Mouse (Mus musculus): ENCODE results near the gene Ern2. TPM values are rescaled to one million over a fixed set of nuclear protein-coding genes. Genes with fewer than 3 reads are reported as not detected.

Ern2 gene
- total RNA-seq (2021) = not detected in 2 replicates
- long read RNA-seq, experiment 1 = 0 reads
- long read RNA-seq, experiment 2 = 0 reads

DNA sequence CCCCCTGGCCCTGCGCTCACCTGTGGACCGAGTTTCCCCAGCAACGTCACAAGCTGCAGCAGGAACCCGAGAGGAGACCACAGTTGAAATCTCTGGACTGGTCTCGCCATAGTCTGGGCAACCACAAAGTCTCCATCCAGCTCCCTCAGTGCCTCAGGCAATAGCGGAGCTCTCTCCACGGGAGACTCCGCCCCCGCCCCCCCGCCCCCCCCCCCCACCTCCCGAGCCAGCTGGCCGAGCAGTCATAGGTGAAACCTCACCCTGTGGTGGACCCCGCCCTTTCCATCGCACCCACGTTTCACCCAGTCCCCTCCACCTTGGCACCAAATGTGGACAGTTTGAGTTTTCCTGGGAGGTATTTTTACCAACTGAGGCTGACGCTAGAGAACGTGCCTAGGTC lies at the start of gene Ern2:
Gene Ern2, minus strand, starts transcription at position 165 of the 400 bp plus-strand sequence.
- DNase-seq = no peak

DNA sequence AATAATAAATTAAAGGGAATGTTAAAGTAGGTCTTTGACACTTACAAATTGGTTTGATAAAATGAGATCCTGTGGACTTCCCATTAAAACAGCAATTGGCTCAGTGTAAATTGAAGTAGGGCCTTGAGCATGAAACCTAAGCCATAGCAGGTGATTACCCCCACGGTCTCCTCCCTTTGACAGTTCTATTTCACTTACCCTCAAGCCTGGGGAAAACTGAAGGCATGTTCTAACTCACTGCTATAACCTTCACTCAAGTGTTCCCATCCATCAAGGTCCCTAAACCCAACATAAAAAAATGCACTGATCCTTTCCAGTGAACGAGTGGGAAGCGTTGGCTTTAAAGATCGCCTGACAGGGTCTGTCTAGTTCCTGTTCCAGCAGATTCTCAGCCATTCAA lies 44.9 kb upstream of the Ern2 start:
- DNase-seq = no peak

DNA sequence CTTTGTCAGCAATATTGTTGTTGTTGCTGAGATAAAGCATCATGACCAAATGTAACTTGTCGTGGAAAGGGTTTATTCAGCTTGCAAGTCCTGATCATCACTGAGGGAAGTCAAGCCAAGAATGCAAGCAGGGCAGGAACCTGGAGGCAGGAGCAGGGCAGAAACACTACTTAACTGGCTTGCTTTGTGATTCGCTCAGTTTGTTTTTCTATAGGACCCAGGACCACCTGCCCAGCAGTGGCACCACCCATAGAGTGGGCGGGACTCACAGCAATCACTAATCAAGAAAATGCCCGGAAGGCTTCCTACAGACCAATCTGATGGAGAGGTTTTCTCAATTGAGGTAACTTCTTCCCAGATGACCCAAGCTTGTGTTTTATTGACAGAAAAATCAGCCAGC lies 43.9 kb upstream of the Ern2 start:
- no peak for DNase-seq

DNA sequence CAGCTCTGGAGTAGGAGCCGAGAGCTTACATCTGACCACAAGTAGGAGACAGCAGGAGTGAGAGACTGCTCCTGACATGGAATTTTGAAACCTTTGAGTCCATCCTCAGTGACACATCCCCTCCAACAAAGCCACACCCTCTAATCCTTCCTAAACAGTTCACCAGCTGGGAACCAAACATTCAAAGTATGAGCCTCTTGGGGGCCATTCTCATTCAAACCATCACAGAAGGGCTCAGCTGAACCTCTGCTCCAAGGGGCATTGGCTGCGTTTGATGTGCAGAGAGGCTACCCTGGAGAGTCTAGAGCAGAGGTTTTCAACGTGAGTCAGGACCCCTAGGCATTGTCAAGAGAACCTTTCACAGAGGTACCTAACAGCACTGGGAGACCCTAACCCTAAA lies 43.3 kb upstream of the Ern2 start:
- DNase-seq = no peak

DNA sequence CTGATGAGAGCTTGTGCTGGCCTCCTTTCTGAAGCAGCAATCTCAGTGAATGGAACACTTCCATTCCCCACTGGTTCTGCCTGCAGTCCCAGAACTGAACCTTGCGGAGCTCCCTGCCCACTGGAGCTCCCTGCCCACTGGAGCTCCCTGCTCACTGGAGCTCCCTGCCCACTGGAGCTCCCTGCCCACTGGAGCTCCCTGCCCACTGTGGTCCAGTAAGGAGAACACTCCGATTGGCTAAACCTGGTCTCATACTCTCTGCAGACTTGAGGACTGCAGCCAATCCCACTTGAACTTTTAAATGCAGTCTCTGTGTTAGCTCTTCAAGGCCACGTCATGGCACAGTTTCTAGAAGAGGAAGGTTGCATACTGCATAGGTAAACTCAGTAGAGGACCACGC lies 40.7 kb upstream of the Ern2 start:
- DNase-seq = no peak

DNA sequence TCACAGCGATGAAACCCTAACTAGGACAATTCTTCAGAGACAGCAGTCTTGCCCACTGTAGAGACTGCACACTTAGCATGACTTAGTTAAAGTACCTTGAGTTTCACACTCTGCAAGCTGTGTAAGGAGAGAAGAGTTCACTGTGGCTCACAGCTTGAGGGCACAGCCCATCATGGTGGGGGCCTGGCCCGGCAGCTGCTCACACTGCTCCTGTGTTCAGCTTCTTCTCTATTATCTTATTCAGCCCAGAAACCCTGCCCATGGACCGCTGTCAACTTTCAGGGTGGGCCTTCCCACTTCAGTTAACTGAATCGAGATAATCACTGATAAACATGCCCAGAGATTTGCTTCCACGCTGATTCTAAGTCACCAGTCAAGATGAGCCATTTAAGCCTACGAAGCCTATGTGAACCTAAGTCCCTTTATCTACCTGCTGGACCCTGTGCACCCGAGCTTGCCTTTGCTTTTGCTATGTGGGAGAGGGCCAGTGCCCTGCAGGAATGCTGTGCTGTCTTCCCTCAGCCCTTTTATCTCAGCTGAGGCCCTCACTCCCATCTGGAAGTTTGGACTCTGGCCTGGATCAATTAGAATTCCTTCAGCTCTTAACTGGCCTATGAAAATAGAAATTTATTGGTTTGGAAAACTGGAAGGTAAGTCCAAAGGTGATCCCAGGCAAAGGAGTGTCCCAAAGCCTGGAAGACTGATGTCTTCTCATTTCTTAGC lies 40.2 kb upstream of the Ern2 start:
- DNase-seq = no peak

DNA sequence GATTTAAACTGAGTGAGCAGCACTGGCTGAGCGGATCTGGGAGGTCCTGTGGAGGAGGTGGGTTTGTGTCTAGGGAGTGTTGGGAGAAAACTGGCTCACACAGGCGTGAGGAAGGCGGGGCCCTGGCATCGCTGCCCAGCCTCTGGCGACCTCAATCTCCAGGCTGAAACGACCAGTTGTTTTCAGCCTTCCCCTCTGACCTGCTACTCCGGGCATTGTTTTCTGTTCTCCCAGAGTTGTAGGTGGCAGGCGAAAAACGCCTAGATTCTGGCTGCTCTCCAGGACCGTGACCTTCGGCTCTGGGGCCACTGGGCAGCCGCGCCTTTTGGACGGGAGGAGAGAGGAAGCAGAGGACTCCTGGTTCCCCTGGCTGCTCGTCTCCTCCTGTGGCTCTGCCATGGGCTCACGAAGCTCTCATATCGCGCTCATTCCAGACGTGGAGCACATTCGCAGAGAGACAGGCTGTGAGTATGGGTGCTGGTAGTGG lies 33.4 kb upstream of the Ern2 start, which contains the start of gene Chp2:
Gene Chp2, plus strand, starts transcription at position 182 of the 487 bp plus-strand sequence.
- peak; percentile 69 for DNase-seq

DNA sequence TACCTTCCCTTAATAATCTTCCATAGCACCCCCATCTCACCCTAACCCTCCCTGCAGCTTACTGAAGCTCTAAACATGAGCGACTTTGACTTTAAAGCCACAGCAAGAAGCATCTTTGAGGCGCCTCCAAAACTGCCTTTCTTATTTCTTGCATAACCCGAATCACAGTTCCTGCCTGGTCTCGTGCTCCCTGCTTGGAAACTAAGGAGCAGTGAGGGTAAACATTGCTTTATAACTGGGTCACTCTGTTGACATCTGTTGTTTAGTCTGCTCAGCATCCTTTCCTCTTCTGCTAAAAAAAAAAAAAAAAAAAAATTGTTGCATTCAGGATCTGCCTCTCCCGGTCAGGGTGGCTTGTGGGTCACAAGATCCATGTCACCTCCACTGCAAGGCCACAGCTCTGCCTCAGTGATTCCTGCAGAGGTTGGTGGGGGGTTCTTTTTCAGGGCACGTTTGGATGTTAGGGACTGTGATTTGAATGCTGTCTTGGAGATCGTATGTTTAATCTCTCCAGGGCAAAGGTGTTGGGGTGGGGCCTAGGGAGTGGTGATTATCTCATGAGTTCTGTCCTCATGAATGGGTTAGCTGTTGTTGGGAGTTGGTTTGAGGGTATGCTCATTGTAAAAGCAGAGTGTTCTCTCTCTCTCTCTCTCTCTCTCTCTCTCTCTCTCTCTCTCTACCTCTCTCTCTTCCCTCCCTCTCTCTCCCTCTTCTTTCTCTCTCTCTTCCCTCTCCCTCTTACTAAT lies 22.4 kb upstream of the Ern2 start:
- DNase-seq = no peak

DNA sequence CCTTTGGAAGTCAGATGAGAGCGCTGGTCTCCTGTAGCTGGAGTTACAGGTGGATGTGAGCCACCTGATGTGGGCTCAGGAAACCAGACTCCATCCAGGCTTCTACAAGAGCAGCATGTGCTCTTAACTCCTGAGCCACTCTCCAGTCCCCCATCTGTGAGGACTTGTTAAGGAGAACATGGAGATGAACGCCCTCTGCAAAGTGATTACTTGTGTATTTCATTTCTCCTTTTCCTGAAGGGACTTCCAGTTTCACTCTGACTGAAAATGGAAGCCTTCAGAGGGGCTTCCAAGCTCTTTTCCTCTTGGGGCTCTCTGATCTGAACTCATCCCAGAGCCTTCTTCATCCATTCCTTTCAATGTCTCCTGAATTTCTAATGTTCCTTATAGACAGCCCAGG lies 20.1 kb upstream of the Ern2 start:
- DNase-seq = no peak

DNA sequence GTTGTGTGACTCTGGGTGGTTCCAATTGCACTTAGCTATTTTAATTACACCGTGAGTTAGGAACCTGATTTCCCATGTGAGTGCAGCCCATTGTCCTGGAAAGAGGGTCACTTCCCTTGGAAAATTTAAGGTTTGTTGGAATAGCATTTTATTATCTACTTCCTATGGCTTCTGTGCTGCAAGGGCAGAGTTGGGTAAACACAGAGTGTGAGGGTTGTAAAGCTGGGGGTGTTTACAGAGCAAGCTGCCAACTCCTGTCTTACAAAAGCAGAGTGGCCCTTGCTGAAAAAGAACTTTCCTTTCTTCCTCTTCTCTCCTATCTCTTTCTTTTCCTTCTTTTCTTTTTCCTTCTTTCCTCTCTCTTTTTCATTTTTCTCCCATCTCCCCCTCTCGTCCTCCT lies 17.9 kb upstream of the Ern2 start:
- DNase-seq = no peak

DNA sequence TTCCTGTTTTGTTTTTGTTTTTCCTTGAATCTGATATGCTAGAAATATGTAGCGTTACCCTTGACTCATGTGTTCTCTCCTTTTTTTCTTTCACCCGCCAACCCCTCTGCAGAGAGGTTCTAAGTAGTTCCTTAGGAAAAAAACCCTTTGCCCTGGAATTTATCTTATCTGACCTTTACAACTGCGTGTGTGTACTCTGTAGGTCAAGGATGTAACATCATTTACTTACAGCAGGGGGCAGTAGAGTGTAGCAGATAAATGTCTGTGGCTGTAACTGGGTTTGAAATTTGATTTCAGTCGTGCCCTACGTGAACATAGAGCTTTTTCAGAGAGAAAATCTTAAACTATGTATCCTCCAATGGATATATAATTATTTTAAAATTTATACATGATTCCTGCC lies 13.3 kb upstream of the Ern2 start:
- DNase-seq = peak; percentile 31

DNA sequence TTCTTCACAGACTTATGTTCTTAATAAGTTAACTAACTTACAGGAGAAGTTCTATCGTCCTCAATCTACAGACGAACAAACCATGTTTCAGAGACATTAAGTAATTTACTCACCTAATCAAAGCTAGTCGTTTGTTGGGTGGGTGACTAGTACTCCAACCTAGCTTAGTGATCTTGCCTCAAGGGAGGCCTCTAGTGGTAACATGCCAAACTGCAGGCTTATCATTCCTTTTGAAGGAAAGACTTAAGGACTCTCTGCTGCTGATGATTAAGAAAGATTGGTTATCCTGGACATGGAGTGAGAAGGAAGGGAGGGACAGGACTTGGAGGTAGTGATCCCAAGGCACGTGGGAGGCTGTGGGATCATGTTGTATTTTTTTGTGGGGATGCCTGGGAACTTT lies 11.3 kb upstream of the Ern2 start:
- DNase-seq = peak; percentile 39

DNA sequence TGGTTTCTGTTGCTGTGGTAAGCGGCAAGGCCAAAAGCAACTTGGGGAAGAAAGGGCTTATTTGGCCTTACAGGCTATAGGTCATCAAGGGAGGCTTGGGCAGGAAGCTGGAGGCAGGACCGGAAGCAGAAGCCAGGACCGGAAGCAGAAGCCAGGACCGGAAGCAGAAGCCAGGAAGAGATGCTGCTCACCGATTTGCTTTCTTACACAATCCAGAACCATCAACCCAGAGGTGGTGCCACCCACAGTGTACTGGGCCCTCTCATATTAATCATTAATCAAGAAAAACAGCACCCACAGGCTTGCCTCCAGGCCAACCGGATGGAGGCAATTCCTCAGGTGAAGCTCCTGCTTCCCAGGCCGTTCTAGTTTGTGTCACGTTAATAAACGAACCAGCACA lies 10.8 kb upstream of the Ern2 start:
- no peak for DNase-seq

DNA sequence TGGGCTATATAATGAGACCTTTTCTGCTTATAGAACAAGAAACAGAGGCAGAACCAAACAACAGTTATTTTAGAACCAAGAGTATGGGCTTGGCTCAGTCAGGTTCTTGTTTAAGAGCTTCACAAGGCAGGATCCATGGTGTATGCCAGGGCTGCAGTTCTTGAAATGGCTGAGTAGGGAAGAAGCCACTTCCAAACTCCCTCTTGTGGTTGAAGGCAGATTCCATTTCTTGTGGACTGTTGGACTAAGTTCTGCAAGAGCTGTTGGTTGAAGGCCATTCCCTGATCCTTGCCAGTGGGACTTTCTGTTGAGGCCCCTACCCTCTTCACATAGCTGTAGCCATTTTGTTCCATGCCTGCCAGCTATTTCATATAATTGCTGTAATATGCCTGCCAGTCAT lies 7.9 kb upstream of the Ern2 start:
- DNase-seq = no peak

DNA sequence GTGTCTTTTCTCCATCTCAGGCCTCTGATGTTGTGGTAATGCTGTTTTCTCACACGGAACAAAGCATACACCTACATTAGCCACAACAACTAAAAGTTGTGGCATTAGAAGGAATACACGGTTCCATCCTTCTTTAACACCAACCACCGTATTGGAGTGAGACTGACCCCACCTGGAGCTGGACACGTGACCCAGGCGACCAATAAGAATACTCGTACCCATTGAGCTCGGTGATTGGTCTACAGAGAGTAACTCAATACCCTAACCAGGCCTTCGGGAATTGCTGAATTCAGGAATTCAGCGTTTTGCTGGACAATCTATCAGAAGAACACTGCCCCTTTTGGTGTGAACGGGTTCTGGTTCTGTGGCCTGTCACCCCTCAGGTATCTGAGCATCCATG lies 5.1 kb upstream of the Ern2 start:
- DNase-seq = no peak

DNA sequence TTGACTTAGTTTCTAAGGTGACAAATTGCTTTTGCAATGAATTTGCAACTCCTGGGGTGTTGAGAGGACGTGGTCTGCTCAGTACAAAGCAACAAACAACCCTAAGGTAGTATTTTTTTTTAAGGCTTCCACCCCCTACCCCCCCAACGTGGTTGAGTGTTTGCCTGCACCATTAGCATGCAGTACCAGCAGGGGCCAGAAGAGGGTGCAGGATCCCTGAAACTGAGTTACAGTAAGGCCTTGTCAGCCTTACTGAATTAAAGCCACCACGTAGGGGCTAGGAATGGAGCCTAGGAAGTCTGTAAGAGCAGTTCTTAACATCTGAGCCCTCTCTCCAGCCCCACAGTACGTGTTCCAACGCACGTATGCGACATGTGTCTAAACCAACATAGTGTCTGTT lies 3.5 kb upstream of the Ern2 start:
- peak; percentile 68 for DNase-seq

DNA sequence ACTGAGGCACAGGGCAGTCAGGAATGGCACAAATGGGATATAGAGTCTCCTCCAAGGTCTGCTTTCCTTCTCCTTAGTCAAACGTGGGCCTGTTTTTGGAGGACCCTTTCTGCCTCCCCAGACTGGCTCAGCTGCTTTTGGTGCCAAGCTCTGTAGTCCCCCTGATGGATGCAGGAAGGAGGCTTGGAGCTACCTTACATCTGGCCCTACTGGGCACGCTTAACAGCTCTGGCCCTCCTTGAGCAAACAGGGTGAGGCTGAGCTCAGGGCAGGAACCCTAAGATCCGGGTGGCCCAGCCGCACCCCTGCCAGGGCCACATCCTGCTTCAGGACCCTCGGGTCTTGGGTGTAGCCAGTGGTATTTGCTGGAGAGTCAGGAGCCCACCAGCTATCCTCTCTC lies 1.4 kb downstream of the Ern2 start:
- no peak for DNase-seq

DNA sequence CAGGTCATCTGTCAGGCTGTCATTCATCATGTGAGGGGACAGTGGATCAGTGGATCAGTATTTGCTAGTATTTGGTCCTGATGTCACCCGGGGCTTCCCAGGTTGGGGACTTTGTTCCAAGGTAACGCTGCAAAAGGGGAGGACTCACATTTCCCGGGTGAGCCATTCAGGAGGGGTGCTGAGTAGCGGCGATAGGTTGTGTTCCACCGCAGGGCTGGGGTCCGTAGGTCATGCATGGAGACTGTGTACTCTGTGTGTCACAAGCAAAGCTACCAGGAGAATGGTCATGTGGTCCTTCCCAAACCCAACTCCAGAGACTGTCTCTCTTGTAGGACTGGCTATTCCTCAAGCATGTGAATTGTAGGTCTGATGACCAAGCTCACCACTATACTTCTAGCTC lies 5.3 kb downstream of the Ern2 start:
- DNase-seq = no peak

DNA sequence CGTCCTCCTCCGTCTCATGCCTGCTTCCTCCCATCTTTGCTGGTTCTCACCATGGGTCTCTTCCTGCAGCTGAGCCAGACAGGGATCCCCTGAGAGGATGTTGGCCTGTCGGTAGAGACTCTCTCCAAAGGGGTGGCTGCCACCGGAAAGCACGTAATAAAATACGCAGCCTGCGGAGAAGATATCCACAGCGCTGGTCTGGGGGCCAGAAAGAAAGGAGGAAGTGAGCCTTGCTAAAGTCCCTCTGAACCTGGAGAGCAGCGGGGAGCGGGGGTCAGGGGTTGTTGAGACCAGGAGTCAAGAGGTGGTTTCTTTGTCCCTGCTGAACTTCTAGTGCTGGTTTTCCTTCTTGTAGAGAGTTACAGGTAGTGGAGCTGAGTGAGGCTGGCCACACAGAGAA lies 14.4 kb downstream of the Ern2 start:
- DNase-seq = no peak

DNA sequence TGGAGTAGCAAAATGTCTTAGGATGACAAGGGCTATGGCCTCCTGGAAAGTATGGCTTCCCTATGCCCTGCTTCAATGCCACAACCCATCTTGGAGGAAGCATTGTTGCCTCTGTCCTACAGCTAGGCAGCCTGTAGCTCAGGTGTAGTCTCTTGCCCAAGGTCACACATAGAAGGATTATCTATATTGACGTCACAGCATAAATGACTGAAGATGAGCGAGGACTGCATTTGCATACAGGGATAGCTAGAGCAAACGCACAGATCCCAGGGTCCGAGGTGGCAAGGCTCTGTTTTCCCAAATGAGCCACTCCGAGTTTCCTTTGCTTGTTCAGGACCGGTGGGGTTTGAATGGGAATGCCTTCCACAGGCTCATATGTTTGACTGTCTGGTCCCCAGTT lies 15.3 kb downstream of the Ern2 start:
- DNase-seq = no peak

DNA sequence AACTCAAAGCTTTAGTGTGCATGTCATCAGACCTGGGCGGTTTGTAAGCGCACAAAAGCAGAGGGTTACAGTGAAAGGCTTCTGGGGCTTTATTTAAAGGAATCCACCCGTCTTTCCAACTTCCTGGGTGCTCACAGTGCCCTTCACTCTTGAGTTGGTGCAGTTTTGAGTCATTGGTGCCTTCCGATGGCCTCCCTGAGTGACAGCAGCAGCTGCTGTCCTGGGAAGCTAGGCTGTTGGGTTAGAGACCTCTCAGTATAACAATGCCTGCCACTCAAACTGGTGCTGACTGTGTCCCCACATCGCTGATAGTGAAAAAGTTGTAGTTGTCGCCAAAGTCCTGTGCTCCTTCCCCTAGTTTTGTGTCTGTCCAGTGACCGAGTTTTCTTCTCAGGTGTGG lies 18.8 kb downstream of the Ern2 start:
- no peak for DNase-seq

DNA sequence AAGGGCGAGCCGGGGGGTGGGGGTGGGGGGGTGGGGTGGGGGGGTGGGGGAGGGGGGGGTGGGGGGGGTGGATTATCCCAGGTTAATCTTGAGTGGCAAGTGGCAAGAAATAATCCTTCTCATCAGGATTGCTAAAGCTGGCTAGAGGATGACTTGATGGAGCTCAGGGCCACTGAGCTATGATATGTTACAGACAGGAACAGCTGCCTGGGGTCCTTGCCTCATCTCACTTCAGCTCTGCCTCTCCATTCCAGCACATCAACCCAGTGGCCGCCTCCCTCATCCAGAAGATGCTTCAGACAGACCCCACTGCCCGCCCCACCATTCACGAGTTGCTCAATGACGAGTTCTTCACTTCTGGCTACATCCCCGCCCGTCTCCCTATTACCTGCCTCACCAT lies 22.2 kb downstream of the Ern2 start:
- no peak for DNase-seq

DNA sequence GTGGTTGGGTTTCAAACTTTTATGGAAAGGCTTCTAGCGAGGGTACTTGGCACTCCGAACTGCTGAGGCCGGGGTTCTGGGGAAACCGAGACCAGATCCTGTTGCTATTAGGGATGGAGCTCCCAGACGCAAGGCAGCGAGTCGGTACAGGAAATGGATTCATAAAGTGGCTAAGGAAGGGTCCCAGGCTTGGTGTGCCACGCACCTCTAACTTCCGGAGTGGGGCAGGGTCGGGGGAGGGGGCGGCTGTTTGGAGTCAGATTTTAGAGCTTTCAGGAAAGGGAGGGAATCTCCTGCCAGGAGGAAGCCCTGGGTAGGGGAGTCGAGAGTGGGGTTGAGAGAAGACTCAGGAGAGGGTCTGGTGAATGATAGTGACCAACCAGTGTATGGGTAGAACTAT lies 26.0 kb downstream of the Ern2 start:
- no peak for DNase-seq

Measured in adrenal gland, postnatal 14 days (tissue).